Mouse (Mus musculus) limb, embryonic 14.5 days (tissue): Measurements from ENCODE around the gene Prpf40a. TPM values are rescaled to one million over a fixed set of nuclear protein-coding genes. Genes with fewer than 3 reads are reported as not detected.

ENCODE experiments used
- ATAC-seq: fragments of 200-750 bp; cut with Nextera tagmentation; 2 replicates; pipeline ENCODE4 v1.8.0; 2017; ENCODE audit warnings: low read depth, moderate number of reproducible peaks, moderate TSS enrichment; ENCODE audit not compliant: low FRiP score
- DNase-seq: peaks from one replicate; pipeline ENCODE4 v3.0.0-alpha.2; 2015; ENCODE audit warnings: low spot score
- H3K27ac ChIP-seq: fragments of 300-500 bp; sonication (generic); replicated peaks from 2 replicates; pipeline ENCODE4 v1.5.1; 2014; ENCODE audit warnings: low read depth, mild to moderate bottlenecking, low read length, moderate library complexity, mixed read lengths
- H3K27me3 ChIP-seq: fragments of 300-500 bp; sonication (generic); 2 replicates; pipeline ENCODE4 v1.6.1; 2014; ENCODE audit warnings: low read length, mixed read lengths; ENCODE audit not compliant: control insufficient read depth, insufficient read depth
- H3K36me3 ChIP-seq: fragments of 300-500 bp; sonication (generic); 2 replicates; pipeline ENCODE4 v1.6.1; 2014; ENCODE audit warnings: mild to moderate bottlenecking, low read length, moderate library complexity, mixed read lengths; ENCODE audit not compliant: control insufficient read depth, insufficient read depth
- H3K4me1 ChIP-seq: fragments of 300-500 bp; sonication (generic); 2 replicates; pipeline ENCODE4 v1.6.1; 2014; ENCODE audit warnings: antibody characterized with exemption, low read length, mixed read lengths; ENCODE audit not compliant: control insufficient read depth, insufficient read depth
- H3K4me2 ChIP-seq: fragments of 300-500 bp; sonication (generic); replicated peaks from 2 replicates; pipeline ENCODE4 v1.6.1; 2014; ENCODE audit warnings: low read depth, mild to moderate bottlenecking, low read length, moderate library complexity; ENCODE audit not compliant: severe bottlenecking
- H3K4me3 ChIP-seq: fragments of 300-500 bp; sonication (generic); replicated peaks from 2 replicates; pipeline ENCODE4 v1.5.1; 2014; ENCODE audit warnings: low read length
- H3K9ac ChIP-seq: fragments of 300-500 bp; sonication (generic); 2 replicates; pipeline ENCODE4 v1.6.1; 2014; ENCODE audit warnings: mild to moderate bottlenecking, low read depth, low read length, moderate library complexity; ENCODE audit not compliant: severe bottlenecking
- H3K9me3 ChIP-seq: fragments of 300-500 bp; sonication (generic); 2 replicates; pipeline ENCODE4 v1.6.1; 2016; ENCODE audit warnings: low read length; ENCODE audit not compliant: control insufficient read depth
- POLR2A ChIP-seq: fragments of 200-500 bp; IDR thresholded peaks from 2 replicates; pipeline ENCODE4 v1.8.0; 2012; ENCODE audit warnings: inconsistent platforms, mild to moderate bottlenecking, moderate library complexity, borderline replicate concordance; ENCODE audit not compliant: insufficient read depth, insufficient read length; ENCODE audit errors: extremely low read depth
- WGBS: fragments of 180-500 bp; shearing (Covaris S2); extraction: QIAGEN DNeasy Blood & Tissue Kit; methylation state at CpG from one replicate; pipeline ENCODE4 v1.1.7; 2014; 5-methylcytosine and 5-hydroxymethylcytosine counted together
- polyA plus RNA-seq, 2 experiments: library from polyadenylated mRNA; depleted of rRNA in 1 of 2; stranded (reverse) in 1 of 2; unstranded in 1 of 2; fragments of >200 nt; fragmentation: Nextera tagmentation in 1 of 2; extraction: Ambion mirVana in 1 of 2; gene quantifications; 2 replicates each; pipeline versions ENCODE4 v1.2.1 to v1.2.3; 2012 to 2014

Gene Prpf40a
- polyA plus RNA-seq, 2 experiments: 29.8 to 150 TPM

- Histone ChIP-seq H3K27ac (no peak overlapping the region), H3K36me3 (peaks cover 67% of the 10 kb centered on the region), H3K4me3 (no peak overlapping the region), H3K4me2 (no peak overlapping the region), H3K9ac (no peak overlapping the region), H3K4me1 (no peaks in the 10 kb centered on the region), H3K27me3 (no peaks in the 10 kb centered on the region), H3K9me3 (no peaks in the 10 kb centered on the region)
- DNase-seq (no peak), ATAC-seq (no peak)
- 90% methylated on average over 10 of the region's 10 CpGs for WGBS
- TF ChIP-seq POLR2A: no peak
Measured at GRCm38 (mm10) chr2:53105408-53105807, 85.7 kb downstream of the Prpf40a start.

GRCm38 (mm10) chr2:53102901-53103300 is 88.2 kb downstream of the Prpf40a start:
- H3K9me3 ChIP-seq: no peaks in the 10 kb centered on the region
- TF ChIP-seq POLR2A: no peak
- DNase-seq (no peak), ATAC-seq (no peak)
- WGBS: 98% methylated on average over 2 of the region's 2 CpGs
- H3K27me3 ChIP-seq: no peaks in the 10 kb centered on the region
- no peak overlapping the region for H3K9ac ChIP-seq
- no peak overlapping the region for H3K27ac ChIP-seq
- H3K4me1 ChIP-seq: no peaks in the 10 kb centered on the region
- no peak overlapping the region for H3K4me2 ChIP-seq
- peaks cover 59% of the 10 kb centered on the region for H3K36me3 ChIP-seq
- no peak overlapping the region for H3K4me3 ChIP-seq

DNA sequence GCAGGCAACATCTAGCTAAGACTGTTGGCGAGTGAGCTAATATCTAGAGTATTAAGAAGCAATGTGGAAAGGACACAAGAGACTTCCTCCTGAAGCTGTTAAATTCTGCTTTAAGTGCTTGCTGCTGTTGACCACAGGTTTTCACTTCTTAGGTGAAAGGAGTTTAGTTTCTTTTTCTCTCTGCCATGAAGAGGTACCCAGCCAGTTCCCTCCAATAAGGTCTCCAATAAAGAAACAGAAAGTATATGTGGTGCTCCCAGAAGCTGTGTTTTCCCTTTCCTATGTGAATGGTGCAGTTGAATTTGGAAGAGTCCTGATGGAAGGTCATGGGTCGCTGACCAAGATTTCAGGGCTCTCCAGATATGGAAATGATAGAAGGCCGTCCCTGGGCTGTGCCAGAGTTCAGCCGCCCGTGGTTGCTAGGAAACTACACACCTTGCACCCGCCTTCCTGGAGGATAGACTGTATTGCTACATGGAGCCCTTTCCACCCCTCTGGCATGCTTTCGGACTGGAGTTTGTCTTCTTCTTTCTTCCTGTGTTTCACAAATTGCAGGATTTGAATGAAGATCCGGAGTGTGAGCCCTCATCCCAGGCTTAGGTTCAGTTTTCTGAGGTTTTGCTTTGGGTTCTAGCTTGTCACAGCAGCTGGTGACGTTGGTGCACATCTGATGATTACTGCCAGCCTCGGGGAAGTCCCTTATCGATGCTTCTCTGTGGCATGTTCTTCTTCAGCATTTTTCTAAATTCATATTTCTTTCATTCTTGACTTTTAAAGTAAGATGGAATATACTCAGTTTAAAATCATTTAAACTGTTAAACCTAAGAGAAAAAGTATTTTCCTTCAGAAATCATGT is 89.0 kb downstream of the Prpf40a start:
- no peak for ATAC-seq
- H3K4me3 ChIP-seq: no peak overlapping the region
- 89% methylated on average over 11 of the region's 11 CpGs for whole genome bisulfite sequencing
- no peaks in the 10 kb centered on the region for H3K9me3 ChIP-seq
- H3K4me2 ChIP-seq: no peak overlapping the region
- H3K9ac ChIP-seq: no peak overlapping the region
- TF ChIP-seq POLR2A: no peak
- H3K27ac ChIP-seq: no peak overlapping the region
- H3K36me3 ChIP-seq: peaks cover 57% of the 10 kb centered on the region
- no peaks in the 10 kb centered on the region for H3K27me3 ChIP-seq
- DNase-seq: no peak
- no peaks in the 10 kb centered on the region for H3K4me1 ChIP-seq

DNA sequence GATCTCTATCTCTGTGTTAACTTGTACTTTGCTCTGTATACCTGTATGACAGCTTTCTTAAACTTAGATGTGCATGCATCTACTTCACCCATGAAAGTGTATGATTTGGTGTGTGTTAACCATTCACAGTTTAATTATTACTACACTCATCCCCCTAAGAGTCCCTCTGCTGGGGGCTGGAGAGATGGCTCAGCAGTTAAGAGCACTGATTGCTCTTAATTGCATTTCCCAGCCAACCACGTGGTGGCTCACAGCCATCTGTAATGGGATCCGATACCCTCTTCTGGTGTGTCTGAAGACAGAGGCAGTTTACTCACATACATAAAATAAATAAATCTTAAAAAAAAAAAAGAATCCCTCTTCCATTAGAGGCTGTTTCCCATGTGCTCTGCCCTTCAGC is 91.0 kb downstream of the Prpf40a start:
- Histone ChIP-seq H3K4me2 (no peak overlapping the region), H3K9me3 (no peaks in the 10 kb centered on the region), H3K36me3 (peaks cover 37% of the 10 kb centered on the region), H3K27me3 (no peaks in the 10 kb centered on the region), H3K9ac (no peak overlapping the region), H3K4me3 (no peak overlapping the region), H3K27ac (no peak overlapping the region), H3K4me1 (peaks cover 2% of the 10 kb centered on the region; the same call in 1 of the 2 replicates)
- no peak for TF ChIP-seq POLR2A
- ATAC-seq (no peak), DNase-seq (no peak)
- WGBS: 25% methylated on average over 2 of the region's 2 CpGs

GRCm38 (mm10) chr2:53095489-53095888 is 95.6 kb downstream of the Prpf40a start:
- Histone ChIP-seq H3K27me3 (no peaks in the 10 kb centered on the region), H3K4me3 (no peak overlapping the region), H3K4me1 (peaks cover 2% of the 10 kb centered on the region; the same call in 1 of the 2 replicates), H3K4me2 (no peak overlapping the region), H3K9ac (no peak overlapping the region), H3K36me3 (peaks cover 10% of the 10 kb centered on the region; the same call in 1 of the 2 replicates), H3K27ac (no peak overlapping the region), H3K9me3 (no peaks in the 10 kb centered on the region)
- no peak for DNase-seq
- no peak for ATAC-seq
- 93% methylated on average over 3 of the region's 3 CpGs for WGBS
- no peak for TF ChIP-seq POLR2A
